Mouse (Mus musculus) effector memory CD4-positive, alpha-beta T cell, adult 5 months (primary cell): ENCODE measurements around the gene Ppp6c. TPM values are rescaled to one million over a fixed set of nuclear protein-coding genes. Genes with fewer than 3 reads are reported as not detected.

Source experiments
- polyA plus RNA-seq: library from polyadenylated mRNA; unstranded; fragments of 100-300 nt; shearing (Covaris generic); gene quantifications from one replicate; pipeline ENCODE4 v1.2.1, GENCODE M21; 2017

Ppp6c gene
- polyA plus RNA-seq, result 126 TPM

DNA sequence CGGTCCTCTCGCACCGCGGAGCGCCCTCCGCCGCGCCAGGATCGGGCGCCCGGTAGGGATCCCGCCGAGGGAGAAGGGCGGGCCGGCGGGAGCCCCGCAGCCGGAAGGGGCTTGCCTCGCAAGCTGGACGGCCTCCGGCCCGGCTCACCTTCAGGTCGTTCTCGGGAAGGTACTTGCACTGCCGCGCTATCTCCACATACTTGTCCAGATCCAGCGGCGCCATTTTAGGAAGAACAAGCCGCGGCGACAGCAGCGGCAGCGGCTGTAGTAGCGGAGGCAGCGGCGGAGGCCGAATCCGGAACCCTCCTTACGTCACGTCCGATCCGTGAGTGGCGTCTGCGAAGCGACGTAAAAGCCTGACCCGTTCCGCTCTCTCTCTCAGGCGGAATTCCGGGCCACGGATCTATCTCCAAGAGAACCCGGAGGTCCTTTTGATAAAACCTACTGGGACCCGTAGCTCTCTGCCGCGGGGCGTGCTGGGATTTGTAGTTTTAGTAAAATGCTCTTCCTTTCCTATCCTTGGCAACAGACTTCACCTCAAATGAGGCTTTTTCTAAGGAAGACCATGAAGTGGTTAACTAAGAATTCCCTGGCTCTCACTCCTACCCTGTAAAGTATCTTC is at the start of gene Ppp6c:
TSS of gene Ppp6c (minus strand) at position 433 of the 622 bp plus-strand sequence.

DNA sequence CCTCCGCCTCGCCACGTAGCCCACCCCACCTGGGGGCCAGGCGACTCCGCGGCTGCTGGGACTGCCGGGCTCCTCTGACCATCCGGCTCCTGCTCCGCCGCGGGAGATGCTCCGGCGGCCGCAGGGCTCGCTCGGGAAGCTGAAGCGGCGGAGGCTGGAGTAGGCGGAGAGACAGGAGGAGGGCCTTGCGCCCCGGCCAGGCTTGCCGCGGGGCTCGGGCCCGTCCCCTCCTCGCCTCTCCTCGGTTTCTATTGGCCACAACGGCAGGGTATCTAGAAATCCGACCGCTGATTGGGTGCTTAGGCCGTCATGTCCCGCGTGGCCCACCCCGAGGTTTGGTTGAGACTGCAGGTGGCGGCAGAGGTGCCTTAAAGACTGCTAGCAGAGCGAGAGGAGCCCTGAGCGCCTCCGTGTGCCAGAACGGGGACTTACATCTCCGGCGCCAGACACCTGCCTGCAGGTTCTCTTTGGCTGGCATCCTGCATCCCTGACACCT is 35.6 kb downstream of the Ppp6c start, which contains the start of gene Scai:
TSS of gene Scai (minus strand) at position 174 of the 496 bp plus-strand sequence.

Other genes starting within 250 kb of the Ppp6c start
- gene Wdr38, start 229.0 kb downstream of the Ppp6c start, polyA plus RNA-seq, result 0.66 TPM
- 72.1 TPM for gene Arpc5l, start 221.1 kb downstream of the Ppp6c start, polyA plus RNA-seq
- gene Rpl35, start 220.8 kb downstream of the Ppp6c start, polyA plus RNA-seq, result 501 TPM
- gene Golga1, start 160.9 kb downstream of the Ppp6c start, polyA plus RNA-seq, result 20.3 TPM
- gene Scai, start 35.7 kb downstream of the Ppp6c start, polyA plus RNA-seq, result 15.7 TPM